Mouse (Mus musculus): ENCODE data around the gene Esp4.
"Not testable (repeated sequence)": the region's sequence is repeated elsewhere in the genome, so short reads cannot be mapped to it uniquely, and the experiment has no call there.

Esp4 gene

DNA sequence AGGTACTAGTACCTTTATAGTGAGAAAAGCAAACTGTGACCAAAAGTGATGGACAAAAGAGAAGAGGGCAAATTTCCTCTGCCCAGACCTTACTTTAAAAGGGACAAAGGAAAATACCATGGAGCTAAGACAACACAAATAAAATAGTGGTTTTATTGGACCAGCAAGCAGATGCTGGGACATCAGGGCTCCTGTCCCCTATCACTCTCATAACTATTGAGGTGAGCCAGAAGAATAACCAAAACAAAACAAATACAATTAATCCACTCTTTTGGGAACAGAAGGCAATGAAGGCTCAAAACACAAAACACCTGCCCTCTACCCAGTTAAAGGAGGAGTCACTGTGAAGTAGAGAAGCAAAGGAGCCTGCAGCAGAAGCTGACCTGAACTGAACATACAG, at the start of gene Esp4:
TSS of gene Esp4 (plus strand) at position 301 of the 400 bp plus-strand sequence.
- no peak for DNase-seq (ENCODE audit: low spot score in 2 of 2)

DNA sequence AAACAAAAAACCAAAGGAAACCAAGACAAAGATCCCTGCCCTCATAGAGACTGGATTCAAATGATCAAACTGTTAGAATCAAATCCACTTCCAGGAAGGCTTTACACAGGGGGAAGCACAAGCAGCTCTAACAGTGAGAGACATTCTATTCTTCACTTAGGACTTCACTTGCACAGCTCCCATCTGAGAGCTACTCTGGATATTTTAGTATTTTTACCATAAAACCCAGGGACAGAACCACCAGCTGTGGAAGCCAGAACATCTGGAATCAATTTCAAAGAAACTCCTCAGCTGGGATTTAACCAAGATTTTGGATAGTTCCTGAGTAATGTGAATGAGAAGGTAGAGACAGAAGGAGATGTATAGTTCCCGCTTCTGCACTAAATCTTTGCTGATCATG, 44.9 kb upstream of the Esp4 start:
- no peak for DNase-seq (ENCODE audit: low spot score in 2 of 2)

DNA sequence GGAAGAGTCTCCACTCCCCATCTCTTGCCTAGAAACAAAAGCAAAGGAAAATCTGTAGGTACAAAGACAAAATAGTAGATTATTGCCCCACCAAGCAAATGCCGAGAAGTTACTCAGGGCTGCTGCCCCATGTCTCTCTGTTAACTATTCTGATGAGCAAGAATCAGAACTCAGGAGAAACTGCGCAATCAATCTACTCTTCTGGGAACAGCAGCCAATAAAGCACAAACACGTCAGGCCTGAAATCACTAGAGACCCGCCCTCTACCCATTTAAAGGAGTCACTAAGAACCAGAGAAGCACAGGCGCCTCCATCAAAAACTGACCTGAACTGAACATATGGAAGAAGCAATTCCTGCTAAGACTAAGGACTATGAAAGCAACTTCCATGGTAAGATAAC, 37.2 kb upstream of the Esp4 start, which contains the start of gene Esp6:
TSS of gene Esp6 (plus strand) at position 301 of the 400 bp plus-strand sequence.
- DNase-seq (ENCODE audit: low spot score in 2 of 2): no peak

DNA sequence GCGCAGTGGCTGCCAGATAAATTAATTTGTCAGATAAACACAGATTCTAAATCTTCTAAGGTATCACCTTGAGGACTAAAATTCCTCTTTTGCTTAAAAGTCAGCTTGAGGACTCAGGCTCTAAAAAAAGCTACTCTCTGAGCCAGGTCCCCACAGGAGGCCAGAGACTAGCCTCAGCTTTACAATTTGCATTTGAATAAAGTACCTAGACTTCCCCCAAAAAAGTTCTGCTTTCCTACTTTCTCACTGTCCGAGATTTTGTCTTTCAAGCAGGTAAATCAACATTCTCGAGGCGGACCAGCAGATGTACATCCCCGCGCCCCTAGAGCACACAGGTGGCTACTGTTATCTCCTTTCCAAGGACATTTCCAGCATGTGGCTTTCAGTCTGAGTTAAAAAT, 14.5 kb upstream of the Esp4 start:
- DNase-seq (ENCODE audit: low spot score in 2 of 2): not testable (repeated sequence)

DNA sequence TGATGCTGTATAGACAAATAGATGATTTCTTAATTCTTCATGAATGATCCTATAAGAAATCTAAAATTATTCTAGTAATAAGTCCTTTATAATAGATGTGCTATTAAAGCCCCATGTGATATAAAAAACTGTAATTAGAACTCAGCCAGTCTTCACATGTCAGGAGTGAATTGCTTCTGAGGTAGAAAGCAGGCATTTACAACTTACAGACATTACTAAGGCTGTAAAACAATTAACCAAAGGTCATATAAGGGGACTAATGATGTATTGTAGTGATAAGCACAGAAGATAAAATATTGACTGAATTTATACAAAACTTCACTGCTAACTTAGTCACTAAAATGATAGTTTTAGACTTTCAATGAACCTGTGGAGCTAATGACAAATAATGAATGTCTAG, 7.1 kb upstream of the Esp4 start:
- DNase-seq (ENCODE audit: low spot score in 2 of 2): no peak

DNA sequence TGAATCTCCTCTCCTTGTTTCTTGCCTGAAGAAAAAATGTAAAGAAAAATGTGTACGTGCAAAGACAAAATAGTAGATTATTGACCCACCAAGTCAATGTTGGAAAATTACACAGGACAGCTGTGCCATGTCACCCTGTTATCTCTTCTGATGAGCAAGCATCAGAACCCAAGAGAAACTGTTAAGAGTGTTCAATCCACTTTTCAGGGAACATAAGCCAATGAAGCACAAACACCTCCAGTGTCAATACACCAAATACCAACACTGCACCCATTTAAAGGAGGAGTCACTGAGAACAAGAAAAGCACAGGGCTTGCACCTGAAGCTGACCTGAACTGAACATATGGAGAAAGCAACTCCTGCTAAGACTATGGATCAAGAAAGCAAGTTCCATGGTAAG, 33.4 kb downstream of the Esp4 start, which contains the start of gene Esp3:
TSS of gene Esp3 (plus strand) at position 301 of the 400 bp plus-strand sequence.
- DNase-seq (ENCODE audit: low spot score in 2 of 2): not testable (repeated sequence)
